Mouse (Mus musculus): ENCODE measurements around the gene Polm.

Gene Polm

DNA sequence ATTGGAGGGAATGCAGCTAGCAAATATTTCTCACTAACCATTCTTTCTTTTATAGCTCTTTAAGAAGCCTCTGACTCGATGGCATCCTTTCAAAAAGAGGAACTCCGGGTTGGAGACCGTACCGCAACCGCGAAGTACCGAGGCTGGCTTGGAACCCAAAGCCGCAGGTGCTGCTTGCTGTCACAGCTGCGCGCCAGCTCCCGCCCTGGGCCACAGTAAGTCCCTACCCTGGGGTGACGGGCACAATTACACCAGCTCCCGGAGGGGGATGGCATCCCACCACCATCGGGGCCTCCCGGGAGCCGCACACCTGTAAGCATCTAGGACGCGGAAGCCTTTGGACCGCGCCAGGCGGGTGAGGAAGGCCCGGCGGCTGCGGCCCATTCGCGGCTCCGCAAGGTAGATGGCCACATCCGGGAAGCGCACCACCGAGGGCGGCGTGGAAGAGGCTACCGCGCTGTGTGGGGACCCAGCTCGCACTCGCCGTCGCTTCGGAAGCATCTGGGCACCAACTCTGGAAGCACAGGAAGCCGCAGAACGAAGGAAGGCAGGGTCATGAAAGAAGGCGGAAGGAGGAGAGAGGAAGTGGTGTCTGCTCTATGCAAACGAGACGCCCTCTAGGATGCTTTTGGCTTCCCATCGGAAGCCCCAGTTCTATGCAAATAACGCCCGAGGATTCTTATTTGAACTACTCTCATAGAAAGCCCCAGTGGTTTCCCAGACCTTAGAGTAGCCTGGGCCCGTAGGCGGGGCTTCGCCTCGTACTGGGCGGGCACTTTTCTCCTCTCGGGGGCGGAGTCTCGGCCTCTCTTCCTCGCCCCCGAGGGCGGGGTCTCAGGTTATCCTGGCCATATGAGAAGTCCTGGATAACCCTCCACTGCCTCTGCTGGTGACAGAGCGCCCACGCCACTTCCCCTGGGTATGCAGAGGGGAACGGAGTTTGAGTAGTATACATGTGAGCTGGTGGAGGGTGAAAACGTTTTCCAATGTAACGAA lies at the start of gene Polm:
TSS of gene Polm (minus strand) at position 766 of the 996 bp plus-strand sequence.
- peak; percentile 91 for DNase-seq (ENCODE audit: low read depth, low spot score)

DNA sequence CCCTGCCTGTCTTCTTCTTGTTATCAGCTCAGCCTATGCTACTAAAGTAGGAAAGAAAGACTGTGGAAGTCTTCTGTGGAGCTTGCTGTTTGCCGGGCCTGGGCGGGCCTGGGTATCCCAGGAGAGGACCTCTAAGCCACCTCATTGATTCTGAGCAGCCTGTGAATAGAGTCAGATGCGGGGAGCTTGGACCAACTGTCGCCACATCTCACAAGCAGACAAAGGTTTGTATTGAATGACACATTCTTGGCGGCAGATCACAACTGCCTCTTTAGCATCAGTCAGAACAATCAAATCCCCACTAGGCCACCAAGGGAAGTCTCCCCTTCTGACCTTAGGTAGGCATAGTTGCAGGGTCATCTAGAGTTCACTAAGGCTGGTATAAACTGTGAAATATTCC lies 49.4 kb upstream of the Polm start:
- no peak for DNase-seq (ENCODE audit: low read depth, low spot score)

DNA sequence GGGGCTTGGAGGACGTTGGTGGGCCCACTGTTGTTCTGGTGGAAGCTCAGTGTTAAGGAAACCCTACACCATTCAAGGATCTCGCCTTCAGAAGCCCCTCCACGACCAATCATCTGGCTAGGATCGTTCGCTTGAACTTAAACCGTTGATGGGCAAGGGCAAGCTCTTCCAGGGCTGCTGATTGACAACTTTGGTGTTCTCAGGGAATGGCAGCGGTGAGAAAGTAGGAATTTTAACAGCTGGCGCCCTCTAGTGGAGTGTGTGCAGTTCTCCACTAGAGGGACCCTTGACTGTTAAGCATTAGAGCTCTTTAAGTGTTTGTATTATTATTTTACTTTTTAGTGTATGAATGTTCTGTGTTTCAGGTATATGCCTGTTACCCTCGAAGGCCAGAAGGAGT lies 48.4 kb upstream of the Polm start:
- peak; percentile 61 for DNase-seq (ENCODE audit: low read depth, low spot score)

DNA sequence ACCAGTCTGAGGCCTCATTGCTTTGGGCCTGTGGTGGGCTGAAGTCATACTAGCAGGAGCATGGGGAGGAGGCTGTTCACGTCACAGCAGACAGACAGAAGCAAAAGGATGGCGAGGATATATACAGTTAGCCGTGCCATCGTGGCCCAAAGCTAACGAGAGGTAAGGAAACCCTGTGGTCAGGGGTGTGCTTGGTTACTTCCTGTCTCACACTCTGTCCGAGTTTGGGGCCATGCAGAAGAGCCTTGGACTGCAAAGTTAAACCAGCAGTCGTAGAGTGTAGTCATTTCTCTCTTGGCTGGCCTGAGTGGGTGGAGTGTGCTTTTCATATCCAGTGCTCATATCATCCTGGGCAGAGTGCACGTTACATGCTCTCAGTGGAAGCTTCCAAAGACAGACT lies 44.7 kb upstream of the Polm start:
- DNase-seq (ENCODE audit: low read depth, low spot score) = no peak

DNA sequence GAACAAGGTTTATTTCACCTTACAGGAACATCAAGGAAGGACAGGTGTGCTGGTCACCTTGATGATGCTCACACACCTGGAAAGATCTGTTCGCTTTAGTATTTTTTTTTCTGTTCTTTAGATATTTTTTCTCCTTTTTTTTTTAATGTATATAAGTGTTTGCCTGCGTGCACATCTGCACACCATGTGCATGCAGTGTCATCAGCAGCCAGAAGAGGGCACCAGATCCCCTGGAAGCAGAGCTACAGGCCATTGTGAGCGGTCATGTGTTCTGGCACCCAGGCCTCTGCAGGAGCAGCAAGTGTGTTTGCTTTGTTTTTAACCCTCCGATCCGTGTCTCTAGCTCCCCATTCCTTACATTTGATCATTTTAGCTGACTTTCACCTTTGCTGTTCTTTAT lies 42.1 kb upstream of the Polm start:
- peak; percentile 50 for DNase-seq (ENCODE audit: low read depth, low spot score)

DNA sequence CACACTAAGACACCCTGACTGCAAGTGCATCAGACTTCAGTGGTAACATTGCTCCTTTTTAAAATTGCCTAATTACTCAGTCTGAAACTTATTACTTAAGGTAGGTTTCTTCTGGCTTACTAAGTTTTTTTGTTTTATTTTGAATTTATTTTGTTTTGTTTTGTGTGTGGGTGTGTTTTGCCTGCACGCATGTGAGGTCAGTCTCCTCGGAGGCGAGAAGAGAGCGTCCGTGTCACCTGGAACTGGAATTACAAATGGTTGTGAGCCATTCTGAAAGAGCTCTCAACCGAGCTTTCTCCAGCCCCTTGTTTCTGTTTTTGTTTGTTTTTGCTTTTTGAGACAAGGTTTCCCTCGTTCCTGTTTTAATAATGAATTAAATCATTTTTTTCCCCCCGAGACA lies 40.8 kb upstream of the Polm start:
- no peak for DNase-seq (ENCODE audit: low read depth, low spot score)

DNA sequence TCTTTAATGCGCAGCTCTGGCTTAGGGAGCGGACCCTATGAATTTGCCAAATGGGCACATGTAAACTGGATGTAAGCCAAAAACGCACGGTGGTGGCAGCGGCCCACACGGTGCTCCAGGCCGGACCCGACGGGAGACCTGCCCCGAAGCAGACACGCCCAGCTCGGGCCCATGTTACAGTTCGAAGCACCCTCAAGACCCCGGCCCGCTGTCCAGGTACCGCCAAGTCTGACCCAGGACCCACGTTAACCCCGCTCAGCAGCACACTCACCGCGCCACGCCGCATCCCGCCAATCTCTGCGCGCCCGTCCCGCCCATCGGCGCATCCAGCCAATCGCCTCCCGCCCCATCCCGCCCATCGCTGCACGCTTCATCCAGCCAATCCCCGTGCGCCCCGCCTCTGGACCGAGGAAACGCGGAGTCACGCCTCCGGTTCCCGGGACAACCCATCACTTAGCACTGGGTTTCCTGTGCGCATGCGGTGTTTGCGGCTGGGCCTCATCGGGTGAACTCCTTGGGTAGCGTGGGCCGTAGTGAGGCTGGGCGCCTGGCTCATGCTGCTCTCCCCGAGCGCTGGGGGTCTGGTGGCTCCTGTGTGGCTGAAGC lies 40.2 kb upstream of the Polm start, which contains the start of gene Pold2:
TSS of gene Pold2 (minus strand) at position 372 of the 606 bp plus-strand sequence.
- DNase-seq (ENCODE audit: low read depth, low spot score) = peak; percentile 99

DNA sequence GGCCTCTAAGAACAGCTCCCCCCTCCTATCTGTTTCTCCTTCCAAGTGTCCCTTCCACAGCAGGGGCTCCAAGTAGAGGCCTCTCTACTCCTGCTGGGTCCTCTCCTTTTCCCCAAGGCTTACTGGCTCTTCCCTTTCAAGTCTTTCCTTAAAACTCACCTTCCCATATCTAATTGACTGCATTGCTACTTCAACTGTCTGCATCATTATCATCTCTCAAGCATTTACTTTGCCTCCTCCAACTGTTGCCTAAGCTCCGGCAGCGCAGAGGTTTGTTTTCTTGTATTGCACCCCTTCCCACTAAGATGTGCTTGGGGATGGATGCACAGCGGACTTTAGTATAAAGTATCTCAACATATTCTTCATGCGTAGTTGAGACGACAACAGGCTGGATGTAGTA lies 39.6 kb upstream of the Polm start:
- no peak for DNase-seq (ENCODE audit: low read depth, low spot score)

DNA sequence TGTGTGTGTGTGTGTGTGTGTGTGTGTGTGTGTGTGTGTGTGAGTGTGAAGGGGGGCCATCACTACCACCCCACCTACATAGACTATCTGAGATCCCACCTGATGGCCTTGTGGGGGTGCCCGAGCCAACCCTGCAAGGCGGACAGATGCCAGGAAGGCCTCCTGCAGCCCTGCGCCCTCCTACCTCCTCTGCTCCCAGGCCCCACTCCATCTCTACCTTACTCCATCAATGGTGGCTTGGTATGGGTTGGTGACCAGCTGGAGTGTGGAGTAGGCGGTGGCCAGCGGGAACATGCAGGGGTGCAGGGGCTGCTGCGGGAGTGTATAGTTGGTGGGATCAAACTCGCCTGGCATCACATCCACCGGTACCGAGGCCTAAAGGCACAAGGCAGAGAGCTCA lies 35.4 kb upstream of the Polm start:
- no peak for DNase-seq (ENCODE audit: low read depth, low spot score)

DNA sequence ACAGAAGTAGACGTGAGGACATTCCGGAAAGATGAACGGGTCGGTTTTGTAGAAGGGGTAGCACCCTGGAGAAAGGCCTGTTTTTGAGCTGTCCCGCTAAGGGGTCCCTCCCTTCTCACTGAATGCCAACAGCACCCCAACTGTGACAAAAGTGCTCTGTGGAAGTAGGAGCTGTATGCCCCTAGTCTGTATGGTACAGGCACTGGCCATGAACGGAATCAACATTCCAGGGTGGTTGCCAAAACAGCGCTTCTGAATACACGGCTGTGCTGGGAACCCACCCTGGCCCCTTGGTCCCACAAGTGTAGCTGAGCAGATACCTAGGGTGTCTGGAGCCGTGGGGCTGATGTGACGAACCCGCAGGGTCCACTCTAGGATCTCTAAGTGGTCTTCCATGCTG lies 34.9 kb upstream of the Polm start:
- no peak for DNase-seq (ENCODE audit: low read depth, low spot score)

DNA sequence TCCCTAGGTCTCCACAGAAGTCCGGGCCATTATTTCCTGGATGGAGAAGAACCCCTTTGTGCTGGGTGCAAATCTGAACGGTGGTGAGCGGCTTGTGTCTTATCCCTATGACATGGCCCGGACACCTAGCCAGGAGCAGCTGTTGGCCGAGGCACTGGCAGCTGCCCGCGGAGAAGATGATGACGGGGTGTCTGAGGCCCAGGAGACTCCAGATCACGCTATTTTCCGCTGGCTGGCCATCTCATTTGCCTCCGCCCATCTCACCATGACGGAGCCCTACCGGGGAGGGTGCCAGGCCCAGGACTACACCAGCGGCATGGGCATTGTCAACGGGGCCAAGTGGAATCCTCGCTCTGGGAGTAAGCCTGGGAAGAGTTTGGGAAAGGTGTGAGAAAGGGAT lies 32.3 kb upstream of the Polm start:
- no peak for DNase-seq (ENCODE audit: low read depth, low spot score)

DNA sequence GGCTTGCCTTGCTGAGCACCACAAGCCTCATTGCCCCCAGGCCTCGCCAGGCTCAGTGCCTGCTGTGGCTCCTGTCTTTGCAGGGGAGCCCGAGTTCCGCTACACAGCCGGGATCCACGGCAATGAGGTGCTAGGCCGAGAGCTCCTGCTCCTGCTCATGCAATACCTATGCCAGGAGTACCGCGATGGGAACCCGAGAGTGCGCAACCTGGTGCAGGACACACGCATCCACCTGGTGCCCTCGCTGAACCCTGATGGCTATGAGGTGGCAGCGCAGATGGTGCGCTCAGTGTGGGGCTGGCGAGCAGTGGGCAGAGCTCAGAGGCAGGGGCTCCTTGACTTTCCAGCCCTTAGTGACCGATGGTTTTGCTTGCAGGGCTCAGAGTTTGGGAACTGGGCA lies 31.5 kb upstream of the Polm start:
- DNase-seq (ENCODE audit: low read depth, low spot score) = no peak

DNA sequence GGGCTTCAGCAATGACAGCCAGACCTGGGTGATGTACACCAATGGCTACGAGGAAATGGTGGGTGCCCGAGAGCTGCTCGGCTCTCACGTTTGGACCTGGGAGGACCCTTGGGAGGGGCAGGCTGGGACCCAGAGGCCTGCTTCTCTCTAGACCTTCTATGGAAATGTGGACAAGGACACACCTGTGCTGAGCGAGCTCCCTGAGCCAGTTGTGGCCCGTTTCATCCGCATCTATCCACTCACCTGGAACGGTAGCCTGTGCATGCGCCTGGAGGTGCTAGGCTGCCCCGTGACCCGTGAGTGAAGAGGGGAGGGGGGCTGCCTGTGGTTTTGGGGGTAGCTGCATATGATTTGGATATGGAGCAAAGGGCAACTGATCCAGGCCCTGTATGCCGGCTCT lies 30.5 kb upstream of the Polm start:
- DNase-seq (ENCODE audit: low read depth, low spot score) = no peak

DNA sequence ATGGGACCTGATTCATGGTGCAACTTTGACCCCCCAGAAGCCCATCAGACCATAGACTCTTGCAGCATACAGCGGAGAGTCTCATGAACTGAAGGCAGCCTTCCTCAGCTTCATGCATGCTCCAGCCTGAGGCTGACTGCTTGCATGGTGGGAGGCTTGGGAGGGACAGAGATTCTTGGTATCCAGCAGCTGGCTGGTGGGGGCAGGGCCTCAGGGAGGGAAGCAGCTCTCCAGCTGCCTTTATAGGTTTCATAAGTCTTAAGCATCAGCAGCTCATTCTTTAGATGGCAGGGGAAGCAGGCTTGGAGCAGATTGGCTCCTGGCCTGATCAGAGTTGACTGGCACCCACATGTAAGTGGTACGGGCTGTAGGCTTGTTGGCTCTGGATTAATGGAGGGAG lies 29.4 kb upstream of the Polm start:
- DNase-seq (ENCODE audit: low read depth, low spot score) = no peak

DNA sequence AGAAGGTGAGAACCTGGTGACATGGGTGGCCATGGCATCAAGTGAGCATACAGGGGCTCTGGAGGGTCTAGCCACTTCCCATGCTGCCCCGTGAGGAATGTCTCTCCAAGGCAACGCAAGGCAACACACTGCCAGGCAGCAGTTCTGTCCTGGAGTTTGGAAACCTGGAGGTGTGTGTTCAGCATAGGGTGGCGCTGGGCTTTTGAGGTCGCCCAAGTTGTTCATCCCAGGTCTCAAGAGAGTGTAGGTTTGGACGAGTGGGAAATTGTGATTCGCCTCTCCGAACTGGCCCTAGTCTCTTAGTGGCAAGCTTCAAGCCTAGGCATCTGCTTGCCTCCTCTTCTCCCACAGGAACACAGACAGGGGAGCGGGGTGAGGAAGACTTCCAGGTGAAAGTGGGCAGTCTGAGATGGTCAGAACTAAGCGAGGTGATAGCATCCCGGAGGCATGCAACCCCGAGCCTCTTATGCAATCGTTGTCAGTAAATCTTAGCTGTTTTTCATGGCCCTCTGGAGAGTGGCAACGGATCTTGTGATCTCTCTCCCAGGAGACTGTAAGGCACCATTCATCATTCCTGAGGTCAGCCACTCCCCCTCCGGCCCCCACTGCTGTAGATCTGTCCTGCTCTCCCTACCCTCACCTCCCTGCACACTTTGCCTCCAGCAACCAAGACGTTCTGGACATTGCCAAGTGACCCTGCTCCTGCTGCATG lies 24.7 kb upstream of the Polm start:
- DNase-seq (ENCODE audit: low read depth, low spot score) = no peak

DNA sequence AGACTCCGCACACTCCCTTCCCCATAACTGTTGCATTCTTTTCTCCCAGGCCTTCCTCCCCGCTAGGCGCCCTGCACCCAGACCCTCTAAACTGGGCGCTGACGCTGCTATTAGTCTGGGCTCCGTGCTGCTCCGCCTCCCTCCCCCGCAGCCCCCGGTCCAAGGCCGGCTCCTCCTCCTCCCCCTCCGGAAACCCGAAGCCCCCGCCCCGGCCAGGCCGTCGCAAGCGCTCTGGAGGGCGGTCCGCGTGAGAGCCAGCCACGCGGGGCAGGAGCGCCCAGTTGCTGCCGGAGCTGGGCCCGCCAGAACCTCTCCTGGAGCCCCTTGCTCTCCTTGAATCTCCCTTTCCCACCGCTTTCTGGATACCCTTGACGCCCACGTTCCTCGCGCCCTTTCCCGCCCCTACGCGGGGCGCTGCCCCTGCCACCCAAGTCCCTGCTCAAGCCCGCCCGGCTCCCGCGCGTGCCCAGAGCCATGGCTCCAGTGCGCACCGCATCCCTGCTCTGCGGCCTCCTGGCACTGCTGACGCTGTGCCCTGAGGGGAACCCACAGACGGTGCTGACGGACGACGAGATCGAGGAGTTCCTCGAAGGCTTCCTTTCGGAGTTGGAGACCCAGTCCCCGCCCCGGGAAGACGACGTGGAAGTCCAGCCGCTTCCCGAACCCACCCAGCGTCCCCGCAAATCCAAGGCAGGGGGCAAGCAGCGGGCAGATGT lies 24.0 kb upstream of the Polm start, which contains the start of gene Aebp1:
TSS of gene Aebp1 (plus strand) at position 270 of the 716 bp plus-strand sequence.
- DNase-seq (ENCODE audit: low read depth, low spot score) = peak; percentile 16

DNA sequence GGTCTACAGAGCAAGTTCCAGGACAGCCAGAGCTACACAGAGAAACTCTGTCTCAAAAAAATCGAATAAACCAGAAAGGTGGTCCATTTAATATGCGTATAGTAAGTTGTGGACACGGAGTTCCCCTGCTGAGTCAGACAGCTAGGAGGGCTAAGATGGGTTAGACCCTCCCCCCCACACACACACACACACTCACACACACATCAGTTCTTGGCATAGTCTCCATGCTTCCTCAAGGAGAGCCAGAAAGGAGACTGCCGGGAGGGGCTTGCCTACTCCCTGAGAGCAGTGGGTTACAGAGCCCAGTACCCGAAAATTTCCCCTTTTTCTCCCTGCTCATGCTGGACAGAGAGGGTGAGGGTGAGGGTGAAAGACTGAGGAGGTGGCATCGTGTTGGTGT lies 22.8 kb upstream of the Polm start:
- no peak for DNase-seq (ENCODE audit: low read depth, low spot score)

DNA sequence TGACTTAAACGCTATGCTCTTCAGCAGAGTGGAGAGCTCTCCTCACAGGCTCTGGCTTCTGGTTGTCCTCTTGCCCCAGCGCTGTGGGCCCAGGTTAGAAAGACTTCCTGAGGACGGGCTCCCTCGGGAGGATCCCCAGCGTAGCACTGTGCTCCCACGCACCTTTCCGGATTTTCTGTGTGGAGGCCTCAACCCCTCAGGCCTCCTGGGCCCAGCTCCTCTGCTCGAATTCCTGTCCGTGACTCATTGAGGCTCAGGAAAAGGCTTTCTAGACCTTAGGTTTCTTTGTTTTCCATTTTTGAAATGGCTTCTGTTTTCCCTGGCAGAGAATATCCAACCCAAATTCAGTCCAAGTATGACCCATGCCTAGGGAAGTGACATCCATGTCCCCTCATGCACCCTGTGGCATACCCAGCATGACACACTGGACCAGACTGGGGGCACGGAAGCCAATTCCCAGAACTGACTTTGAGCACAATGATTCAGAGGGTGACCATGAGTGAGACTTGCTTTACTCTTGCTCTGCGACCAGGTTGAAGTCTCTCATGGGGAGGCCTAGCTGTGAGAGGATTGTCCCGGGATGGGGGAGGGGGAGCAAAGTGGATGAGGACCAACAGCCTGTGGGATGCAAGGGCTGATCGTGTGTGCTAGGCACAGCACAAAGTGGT lies 22.2 kb upstream of the Polm start:
- no peak for DNase-seq (ENCODE audit: low read depth, low spot score)

DNA sequence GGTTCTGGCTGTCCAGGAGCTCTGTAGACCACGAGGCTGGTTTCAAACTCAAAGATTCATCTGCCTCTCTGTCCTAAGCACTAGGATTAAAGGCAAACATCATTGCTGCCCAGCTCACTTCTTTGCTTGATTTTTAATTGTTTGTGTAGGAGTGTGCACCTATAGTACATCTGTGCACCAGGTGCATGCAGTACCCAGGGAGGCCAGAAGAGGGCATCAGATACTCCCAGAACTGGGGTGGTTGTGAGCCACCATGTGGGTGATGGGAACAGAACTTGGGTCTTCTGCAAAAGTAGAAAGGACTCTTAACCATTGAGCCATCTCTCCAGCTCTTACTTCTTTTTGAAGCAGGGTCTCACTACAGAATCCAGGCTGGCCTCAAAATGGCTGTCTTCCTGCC lies 20.9 kb upstream of the Polm start:
- DNase-seq (ENCODE audit: low read depth, low spot score) = no peak

DNA sequence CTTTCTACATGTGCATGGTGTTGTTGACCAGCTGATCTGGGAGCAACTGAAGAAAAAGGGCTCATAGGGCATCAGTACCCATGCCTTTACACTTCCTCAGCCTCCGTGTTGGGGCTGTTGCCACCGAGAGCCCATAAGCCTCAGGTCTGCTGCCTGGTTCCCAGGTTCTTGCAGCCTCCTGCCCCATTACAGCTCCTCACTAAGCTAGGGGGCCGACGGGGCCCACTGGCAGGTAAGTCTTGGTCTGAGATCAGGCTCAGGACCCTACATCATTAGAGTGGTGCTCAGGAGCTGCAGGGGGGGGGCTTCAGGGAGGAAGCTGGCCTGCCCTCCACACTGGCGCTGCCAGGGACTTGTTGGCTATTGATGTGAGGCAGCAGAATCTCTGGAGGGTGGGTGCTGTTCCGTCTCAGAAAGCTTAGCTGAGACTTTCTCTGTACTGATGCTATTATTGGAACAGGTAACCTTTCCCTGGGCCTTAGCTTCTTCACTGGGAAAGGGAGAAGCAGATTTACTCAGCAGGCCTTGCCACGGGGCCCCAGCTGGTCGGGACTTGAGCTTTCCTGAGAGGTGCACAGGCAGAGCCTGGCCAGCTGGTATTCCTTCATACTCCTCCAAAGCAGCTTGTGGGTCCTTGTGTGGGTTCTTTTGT lies 18.8 kb upstream of the Polm start:
- no peak for DNase-seq (ENCODE audit: low read depth, low spot score)

DNA sequence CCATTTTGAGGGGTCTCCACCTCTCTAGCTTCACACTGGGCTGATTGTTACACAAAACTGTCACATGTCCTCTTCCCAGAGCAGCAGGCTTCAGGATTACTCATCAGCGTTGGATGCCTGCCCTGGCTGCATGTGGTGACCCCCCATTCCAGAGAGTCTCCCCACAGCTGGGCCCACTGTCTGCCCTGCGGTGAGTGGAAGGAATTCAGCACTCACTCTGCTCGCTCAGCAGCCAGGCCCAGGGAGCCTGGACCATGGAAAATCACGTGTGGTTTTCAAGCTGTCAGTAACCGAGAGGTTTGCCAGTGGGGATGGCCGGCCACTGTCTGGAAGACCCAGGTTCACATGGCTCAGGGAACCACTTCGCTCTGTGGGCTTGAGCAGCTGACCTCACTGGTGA lies 18.1 kb upstream of the Polm start:
- DNase-seq (ENCODE audit: low read depth, low spot score) = no peak

Data from CD4-positive helper T cell, adult 2 months (primary cell).